In genomic region chr15:93699971-93700370, GRCm38 (mm10) we compare ENCODE assay signal across 10 mouse cellular contexts.
DNase-seq lines count a peak whose midpoint lies in the region; ATAC-seq and TF ChIP-seq lines count a peak whose summit lies in the region.
"Had no signal": no experiment of that assay in that cellular context is flagged by ENCODE, and none has a peak within 500 bp of the region (broad histone marks: within the 10 kb centered on the region; RNA-seq: fewer than 3 reads in every experiment).

No protein-coding gene starts in this region.

- no peak for TF ChIP-seq POLR2A in lung, adult 2 months (IDR thresholded peaks at IDR 0.05; ENCODE audit: borderline replicate concordance, extremely low read depth, low read depth, low read length)

- no peak overlapping the region for H3K4me3 ChIP-seq in hindbrain, embryonic 10.5 days
- no peak overlapping the region for H3K4me3 ChIP-seq in hindbrain, embryonic 12.5 days
- H3K4me3 ChIP-seq in heart, embryonic 16.5 days (ENCODE audit: low read length): no peak overlapping the region
- no peak overlapping the region for H3K4me3 ChIP-seq in lung, adult 2 months (replicated peaks; ENCODE audit: extremely low read depth, low read depth, low read length)
- H3K4me3 ChIP-seq in liver, postnatal 0 days (ENCODE audit: low read depth, low read length): no peak overlapping the region
- H3K4me3 ChIP-seq: liver, embryonic 13.5 days had no signal

- TF ChIP-seq EP300 in liver, postnatal 0 days (IDR thresholded peaks at IDR 0.05; ENCODE audit: low read depth): no peak

- no peaks in the 10 kb centered on the region for H3K9me3 ChIP-seq in hindbrain, embryonic 10.5 days
- H3K9me3 ChIP-seq in hindbrain, embryonic 12.5 days (replicated peaks): no peaks in the 10 kb centered on the region
- no peaks in the 10 kb centered on the region for H3K9me3 ChIP-seq in heart, embryonic 16.5 days (replicated peaks; ENCODE audit: control insufficient read depth, low read length)
- no peaks in the 10 kb centered on the region for H3K9me3 ChIP-seq in liver, postnatal 0 days (ENCODE audit: low read length)
- H3K9me3 ChIP-seq: liver, embryonic 13.5 days had no signal

- DNase-seq in hindbrain, embryonic 10.5 days (ENCODE audit: low spot score): no peak
- DNase-seq in NIH3T3 (ENCODE audit: low read depth): peak; percentile 88
- peak; percentile 53 to 62 for DNase-seq in cerebellum, postnatal 36 days
- DNase-seq in lung, adult 2 months: no peak
- DNase-seq in liver, postnatal 0 days: no peak
- DNase-seq: liver, embryonic 13.5 days had no signal

- WGBS in hindbrain, embryonic 10.5 days: 79% methylated on average over 9 of the region's 9 CpGs
- 68% methylated on average over 9 of the region's 9 CpGs for WGBS in hindbrain, embryonic 12.5 days
- WGBS in heart, embryonic 16.5 days: 50% methylated on average over 9 of the region's 9 CpGs
- WGBS in lung, adult 2 months: 29% methylated on average over 9 of the region's 9 CpGs
- 66% methylated on average over 9 of the region's 9 CpGs for WGBS in liver, postnatal 0 days (ENCODE audit: insufficient replicate concordance)

- no peaks in the 10 kb centered on the region for H3K36me3 ChIP-seq in hindbrain, embryonic 10.5 days
- H3K36me3 ChIP-seq in hindbrain, embryonic 12.5 days: no peaks in the 10 kb centered on the region
- no peaks in the 10 kb centered on the region for H3K36me3 ChIP-seq in heart, embryonic 16.5 days (ENCODE audit: control insufficient read depth, insufficient read depth)
- no peaks in the 10 kb centered on the region for H3K36me3 ChIP-seq in liver, postnatal 0 days (replicated peaks; ENCODE audit: insufficient read depth, low read length)
- H3K36me3 ChIP-seq: liver, embryonic 13.5 days had no signal

- ATAC-seq in hindbrain, embryonic 12.5 days (ENCODE audit: low FRiP score): no peak
- no peak for ATAC-seq in heart, embryonic 16.5 days (replicated peaks; ENCODE audit: extremely low read depth, insufficient read depth, low FRiP score)
- ATAC-seq in granulocyte monocyte progenitor cell, adult 5-6 weeks (replicated peaks; ENCODE audit: poor library complexity, severe bottlenecking): no peak
- ATAC-seq in liver, postnatal 0 days: no peak

- 0 out of 2 replicates have a peak, but pooled peaks have one; percentile 14 for TF ChIP-seq CTCF in lung, adult 2 months (IDR thresholded peaks at IDR 0.05; ENCODE audit: insufficient read depth, low read length)
- TF ChIP-seq CTCF in liver, postnatal 0 days (IDR thresholded peaks at IDR 0.05; ENCODE audit: low read depth): no peak

- H3K4me2 ChIP-seq in hindbrain, embryonic 12.5 days (replicated peaks): no peak overlapping the region
- no peak overlapping the region; the same call in 1 of the 2 replicates for H3K4me2 ChIP-seq in heart, embryonic 16.5 days (ENCODE audit: low read depth, low read length)
- no peak overlapping the region for H3K4me2 ChIP-seq in liver, postnatal 0 days (ENCODE audit: low read depth, low read length)
- H3K4me2 ChIP-seq: liver, embryonic 13.5 days had no signal

- no peaks in the 10 kb centered on the region for H3K27me3 ChIP-seq in hindbrain, embryonic 10.5 days (ENCODE audit: insufficient read depth, poor library complexity, severe bottlenecking)
- H3K27me3 ChIP-seq in hindbrain, embryonic 12.5 days: no peaks in the 10 kb centered on the region
- H3K27me3 ChIP-seq in heart, embryonic 16.5 days (ENCODE audit: control insufficient read depth, insufficient read depth, low read length): no peaks in the 10 kb centered on the region
- no peaks in the 10 kb centered on the region for H3K27me3 ChIP-seq in liver, postnatal 0 days (ENCODE audit: insufficient read depth, low read length)
- H3K27me3 ChIP-seq: CH12.LX; liver, embryonic 13.5 days had no signal

- H3K27ac ChIP-seq in hindbrain, embryonic 10.5 days: peak overlapping the region; percentile 69
- H3K27ac ChIP-seq in hindbrain, embryonic 12.5 days: no peak overlapping the region
- H3K27ac ChIP-seq in heart, embryonic 16.5 days (ENCODE audit: low read length): peak overlapping the region; percentile 97
- H3K27ac ChIP-seq in liver, postnatal 0 days (ENCODE audit: low read depth): no peak overlapping the region
- H3K27ac ChIP-seq: liver, embryonic 13.5 days had no signal

- H3K9ac ChIP-seq in hindbrain, embryonic 12.5 days: no peak overlapping the region
- no peak overlapping the region for H3K9ac ChIP-seq in heart, embryonic 16.5 days (ENCODE audit: low read length)
- no peak overlapping the region for H3K9ac ChIP-seq in liver, postnatal 0 days (replicated peaks)
- H3K9ac ChIP-seq: liver, embryonic 13.5 days had no signal

- peaks cover 47% of the 10 kb centered on the region for H3K4me1 ChIP-seq in hindbrain, embryonic 10.5 days (replicated peaks)
- H3K4me1 ChIP-seq in hindbrain, embryonic 12.5 days: peaks cover 6% of the 10 kb centered on the region
- H3K4me1 ChIP-seq in heart, embryonic 16.5 days (ENCODE audit: control insufficient read depth, insufficient read depth, low read length): peaks cover 25% of the 10 kb centered on the region
- H3K4me1 ChIP-seq in lung, adult 2 months (ENCODE audit: control insufficient read depth, insufficient read depth, low read length): peaks cover 4% of the 10 kb centered on the region
- H3K4me1 ChIP-seq in liver, postnatal 0 days (ENCODE audit: insufficient read depth): no peaks in the 10 kb centered on the region
- H3K4me1 ChIP-seq: liver, embryonic 13.5 days had no signal

Comparison
In these comparisons a context has a peak if more than half of its experiments do, and no peak if none do; other contexts are left out.
1. H3K27ac ChIP-seq: peak in hindbrain, embryonic 10.5 days (single experiment) and heart, embryonic 16.5 days (single experiment); none in hindbrain, embryonic 12.5 days (single experiment) and liver, postnatal 0 days (single experiment).
2. DNase-seq: peak in NIH3T3 (single experiment) and cerebellum, postnatal 36 days (2 of 2); none in hindbrain, embryonic 10.5 days (single experiment), lung, adult 2 months (single experiment) and liver, postnatal 0 days (single experiment).